Mouse (Mus musculus) midbrain, embryonic 14.5 days (tissue): ENCODE results near the gene Armc12. TPM values are rescaled to one million over a fixed set of nuclear protein-coding genes. Genes with fewer than 3 reads are reported as not detected.

Source experiments
- ATAC-seq: fragments of 200-750 bp; cut with Nextera tagmentation; 2 replicates; pipeline ENCODE4 v1.8.0; 2017; ENCODE audit warnings: moderate number of reproducible peaks, moderate library complexity; ENCODE audit not compliant: low FRiP score, low TSS enrichment
- DNase-seq: peaks from one replicate; pipeline ENCODE4 v3.0.0-alpha.2; 2015
- H3K27ac ChIP-seq: fragments of 300-500 bp; sonication (generic); replicated peaks from 2 replicates; pipeline ENCODE4 v1.5.1; 2014; ENCODE audit warnings: mild to moderate bottlenecking, low read depth, low read length, moderate library complexity
- H3K27me3 ChIP-seq: fragments of 300-500 bp; sonication (generic); 2 replicates; pipeline ENCODE4 v1.6.1; 2014; ENCODE audit warnings: low read length, control low read depth, mixed read lengths; ENCODE audit not compliant: control insufficient read depth, insufficient read depth
- H3K36me3 ChIP-seq: fragments of 300-500 bp; sonication (generic); 2 replicates; pipeline ENCODE4 v1.6.1; 2014; ENCODE audit warnings: low read length, control low read depth; ENCODE audit not compliant: control insufficient read depth, insufficient read depth
- H3K4me1 ChIP-seq: fragments of 300-500 bp; sonication (generic); 2 replicates; pipeline ENCODE4 v1.6.1; 2014; ENCODE audit warnings: mild to moderate bottlenecking, antibody characterized with exemption, low read length, control low read depth; ENCODE audit not compliant: control insufficient read depth, insufficient read depth
- H3K4me2 ChIP-seq: fragments of 300-500 bp; sonication (generic); 2 replicates; pipeline ENCODE4 v1.6.1; 2014; ENCODE audit warnings: mild to moderate bottlenecking, low read length, moderate library complexity
- H3K4me3 ChIP-seq: fragments of 300-500 bp; sonication (generic); replicated peaks from 2 replicates; pipeline ENCODE4 v1.5.1; 2014; ENCODE audit warnings: low read depth, low read length
- H3K9ac ChIP-seq: fragments of 300-500 bp; sonication (generic); replicated peaks from 2 replicates; pipeline ENCODE4 v1.6.1; 2014; ENCODE audit warnings: mild to moderate bottlenecking, low read length, moderate library complexity
- H3K9me3 ChIP-seq: fragments of 300-500 bp; sonication (generic); 2 replicates; pipeline ENCODE4 v1.6.1; 2016; ENCODE audit warnings: low read length, control low read depth, mixed read lengths; ENCODE audit not compliant: control insufficient read depth
- WGBS: fragments of 180-500 bp; shearing (Covaris S2); extraction: QIAGEN DNeasy Blood & Tissue Kit; methylation state at CpG from one replicate; pipeline ENCODE4 v1.1.7; 2014; 5-methylcytosine and 5-hydroxymethylcytosine counted together
- microRNA-seq: library from miRNA; unstranded; fragments of <30 nt; microRNA quantifications from one replicate; pipeline ENCODE4, GENCODE M21; 2016
- polyA plus RNA-seq: library from polyadenylated mRNA; unstranded; fragments of >200 nt; fragmentation: Nextera tagmentation; extraction: Ambion mirVana; gene quantifications from 2 replicates; pipeline ENCODE4 v1.2.1, GENCODE M21; 2014

The Armc12 gene
- polyA plus RNA-seq, 1 experiment from 2014 or later, result not detected

GRCm38 (mm10) chr17:28575244-28576125, 44.9 kb downstream of the Armc12 start, which contains the start of gene Lhfpl5:
Lhfpl5 (plus strand) TSS chr17:28575641.
- peak within 1 kb of the TSS; percentile 39 for H3K4me3 ChIP-seq
- ATAC-seq, result peak; percentile 62; the same call in 1 of the 2 replicates
- H3K9me3 ChIP-seq, result no peaks in the 10 kb centered on the region
- DNase-seq, result peak; percentile 81
- H3K4me1 ChIP-seq, result peaks cover 9% of the 10 kb centered on the region
- H3K36me3 ChIP-seq, result no peaks in the 10 kb centered on the region
- peak within 1 kb of the TSS; percentile 67 for H3K4me2 ChIP-seq
- WGBS, result 16% methylated on average over 49 of the region's 50 CpGs
- no peak within 1 kb of the TSS for H3K27ac ChIP-seq
- peak within 1 kb of the TSS; percentile 53; the same call in 1 of the 2 replicates for H3K9ac ChIP-seq
- H3K27me3 ChIP-seq, result no peaks in the 10 kb centered on the region

- ATAC-seq (no peak), DNase-seq (peak; percentile 66)
- H3K27ac ChIP-seq, result no peak overlapping the region
- no peaks in the 10 kb centered on the region for H3K36me3 ChIP-seq
- H3K4me3 ChIP-seq, result no peak overlapping the region
- H3K4me2 ChIP-seq, result no peak overlapping the region
- 7% methylated on average over 9 of the region's 9 CpGs for WGBS
- H3K9ac ChIP-seq, result no peak overlapping the region
- H3K9me3 ChIP-seq, result no peaks in the 10 kb centered on the region
- H3K27me3 ChIP-seq, result no peaks in the 10 kb centered on the region
- H3K4me1 ChIP-seq, result peaks cover 6% of the 10 kb centered on the region
Measured at GRCm38 (mm10) chr17:28580396-28580795, 49.8 kb downstream of the Armc12 start.

GRCm38 (mm10) chr17:28581056-28581455, 50.5 kb downstream of the Armc12 start:
- Histone ChIP-seq H3K27ac (no peak overlapping the region), H3K4me1 (no peaks in the 10 kb centered on the region), H3K9ac (no peak overlapping the region), H3K4me3 (no peak overlapping the region), H3K27me3 (no peaks in the 10 kb centered on the region), H3K9me3 (no peaks in the 10 kb centered on the region), H3K36me3 (no peaks in the 10 kb centered on the region), H3K4me2 (no peak overlapping the region)
- ATAC-seq (no peak), DNase-seq (peak; percentile 15)
- 61% methylated on average over 2 of the region's 2 CpGs for WGBS

GRCm38 (mm10) chr17:28586509-28586908, 55.9 kb downstream of the Armc12 start:
- Histone ChIP-seq H3K4me1 (no peaks in the 10 kb centered on the region), H3K27ac (no peak overlapping the region), H3K9me3 (no peaks in the 10 kb centered on the region), H3K4me2 (no peak overlapping the region), H3K36me3 (peaks cover 39% of the 10 kb centered on the region), H3K4me3 (no peak overlapping the region), H3K9ac (no peak overlapping the region), H3K27me3 (no peaks in the 10 kb centered on the region)
- no peak for DNase-seq
- ATAC-seq, result no peak
- 89% methylated on average over 3 of the region's 3 CpGs for WGBS

GRCm38 (mm10) chr17:28588591-28588990, 58.0 kb downstream of the Armc12 start:
- DNase-seq (no peak), ATAC-seq (no peak)
- H3K4me2 ChIP-seq, result no peak overlapping the region
- no peaks in the 10 kb centered on the region for H3K27me3 ChIP-seq
- no peak overlapping the region for H3K27ac ChIP-seq
- peaks cover 59% of the 10 kb centered on the region for H3K36me3 ChIP-seq
- H3K9me3 ChIP-seq, result no peaks in the 10 kb centered on the region
- 87% methylated on average over 2 of the region's 2 CpGs for WGBS
- H3K4me1 ChIP-seq, result no peaks in the 10 kb centered on the region
- H3K4me3 ChIP-seq, result no peak overlapping the region
- no peak overlapping the region for H3K9ac ChIP-seq

Small RNAs within 50 kb of the gene (microRNA-seq; reads per million reads assigned to microRNA genes)
- gene Gm25195 (not detected), gene Mir6969 (not detected)

Other genes starting within 250 kb of the Armc12 start
- 19.5 and 24.3 TPM in 2 replicates for gene Fance, start 217.3 kb upstream of the Armc12 start, polyA plus RNA-seq
- 401 and 423 TPM in 2 replicates for gene Rpl10a, start 202.3 kb upstream of the Armc12 start, polyA plus RNA-seq
- gene Tead3, start 180.0 kb upstream of the Armc12 start, polyA plus RNA-seq, result 0.78 and 1.7 TPM in 2 replicates
- gene Tulp1, start 165.6 kb upstream of the Armc12 start, polyA plus RNA-seq, result 1.4 and 1.5 TPM in 2 replicates
- gene Fkbp5, start 13.3 kb upstream of the Armc12 start, polyA plus RNA-seq, result 11.6 and 22.2 TPM in 2 replicates
- not detected in 2 replicates for gene Clpsl2, start 18.6 kb downstream of the Armc12 start, polyA plus RNA-seq
- gene Clps, start 30.0 kb downstream of the Armc12 start, polyA plus RNA-seq, result not detected in 2 replicates
- 7.1 and 11.0 TPM in 2 replicates for gene Lhfpl5, start 44.8 kb downstream of the Armc12 start, polyA plus RNA-seq
- gene Srpk1, start 91.9 kb downstream of the Armc12 start, polyA plus RNA-seq, result 101 and 125 TPM in 2 replicates
- 1.4 and 1.8 TPM in 2 replicates for gene Slc26a8, start 159.4 kb downstream of the Armc12 start, polyA plus RNA-seq
- 26.8 and 32.7 TPM in 2 replicates for gene Mapk14, start 160.5 kb downstream of the Armc12 start, polyA plus RNA-seq
- 2.1 TPM in 2 replicates for gene AC170998.1, start 195.3 kb downstream of the Armc12 start, polyA plus RNA-seq
- 0.19 and 0.61 TPM in 2 replicates for gene Mapk13, start 238.5 kb downstream of the Armc12 start, polyA plus RNA-seq